Mouse (Mus musculus): ENCODE results near the gene Mrpl49.

Mrpl49 gene

GRCm38 (mm10) chr19:6037695-6038094 lies 19.9 kb downstream of the Mrpl49 start:
- DNase-seq (ENCODE audit: low spot score in 2 of 2): no peak

GRCm38 (mm10) chr19:6035966-6036585 lies 21.5 kb downstream of the Mrpl49 start:
- no peak for DNase-seq (ENCODE audit: low spot score in 2 of 2)

- DNase-seq (ENCODE audit: low spot score in 2 of 2): no peak
Measured at GRCm38 (mm10) chr19:6030520-6031280, 26.9 kb downstream of the Mrpl49 start.

- DNase-seq (ENCODE audit: low spot score in 2 of 2): no peak
Measured at GRCm38 (mm10) chr19:6029426-6029825, 28.2 kb downstream of the Mrpl49 start.

GRCm38 (mm10) chr19:6028991-6029390 lies 28.6 kb downstream of the Mrpl49 start:
- no peak for DNase-seq (ENCODE audit: low spot score in 2 of 2)

DNA sequence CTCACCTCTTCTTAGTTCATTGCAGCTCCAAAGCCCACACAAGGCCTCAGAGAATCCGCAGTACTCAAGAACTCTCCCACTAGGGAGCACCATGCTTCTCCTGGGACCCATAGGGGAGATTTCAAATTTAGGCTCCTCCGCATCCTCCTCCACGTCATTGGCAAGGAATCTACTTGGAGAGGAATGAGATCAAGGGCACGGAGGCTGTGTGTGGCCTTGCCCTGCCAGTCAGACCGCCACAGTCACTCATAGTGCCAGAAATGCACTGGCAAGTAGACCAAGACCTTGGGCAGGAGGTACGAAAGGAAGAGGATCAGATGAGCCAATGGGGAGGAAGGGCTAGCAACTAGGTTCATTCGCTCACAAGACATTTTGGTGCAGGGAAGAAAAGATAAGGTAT lies 33.7 kb downstream of the Mrpl49 start:
- no peak for DNase-seq (ENCODE audit: low spot score in 2 of 2)

DNA sequence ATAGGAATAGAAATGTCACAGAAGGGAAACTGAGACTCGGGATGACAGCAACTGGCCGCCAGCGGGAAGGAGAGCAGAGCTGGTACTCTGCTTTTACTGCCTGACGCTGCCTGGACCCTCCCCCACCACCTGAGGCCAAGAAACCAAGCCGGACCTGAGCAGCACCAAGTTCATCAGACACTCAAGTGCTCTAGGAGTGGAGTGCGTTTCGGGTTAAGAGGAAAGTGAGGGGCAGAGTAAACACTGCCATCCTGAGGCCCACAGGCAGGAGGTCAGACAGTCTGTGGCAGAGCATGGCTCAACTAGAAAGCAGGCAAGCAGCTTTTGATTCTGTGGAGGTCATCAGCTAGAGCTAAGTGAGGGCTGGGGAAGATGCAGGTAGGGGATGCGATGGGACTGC lies 34.5 kb downstream of the Mrpl49 start:
- no peak for DNase-seq (ENCODE audit: low spot score in 2 of 2)

- DNase-seq (ENCODE audit: low spot score in 2 of 2): no peak
Measured at GRCm38 (mm10) chr19:6020276-6020675, 37.3 kb downstream of the Mrpl49 start.

DNA sequence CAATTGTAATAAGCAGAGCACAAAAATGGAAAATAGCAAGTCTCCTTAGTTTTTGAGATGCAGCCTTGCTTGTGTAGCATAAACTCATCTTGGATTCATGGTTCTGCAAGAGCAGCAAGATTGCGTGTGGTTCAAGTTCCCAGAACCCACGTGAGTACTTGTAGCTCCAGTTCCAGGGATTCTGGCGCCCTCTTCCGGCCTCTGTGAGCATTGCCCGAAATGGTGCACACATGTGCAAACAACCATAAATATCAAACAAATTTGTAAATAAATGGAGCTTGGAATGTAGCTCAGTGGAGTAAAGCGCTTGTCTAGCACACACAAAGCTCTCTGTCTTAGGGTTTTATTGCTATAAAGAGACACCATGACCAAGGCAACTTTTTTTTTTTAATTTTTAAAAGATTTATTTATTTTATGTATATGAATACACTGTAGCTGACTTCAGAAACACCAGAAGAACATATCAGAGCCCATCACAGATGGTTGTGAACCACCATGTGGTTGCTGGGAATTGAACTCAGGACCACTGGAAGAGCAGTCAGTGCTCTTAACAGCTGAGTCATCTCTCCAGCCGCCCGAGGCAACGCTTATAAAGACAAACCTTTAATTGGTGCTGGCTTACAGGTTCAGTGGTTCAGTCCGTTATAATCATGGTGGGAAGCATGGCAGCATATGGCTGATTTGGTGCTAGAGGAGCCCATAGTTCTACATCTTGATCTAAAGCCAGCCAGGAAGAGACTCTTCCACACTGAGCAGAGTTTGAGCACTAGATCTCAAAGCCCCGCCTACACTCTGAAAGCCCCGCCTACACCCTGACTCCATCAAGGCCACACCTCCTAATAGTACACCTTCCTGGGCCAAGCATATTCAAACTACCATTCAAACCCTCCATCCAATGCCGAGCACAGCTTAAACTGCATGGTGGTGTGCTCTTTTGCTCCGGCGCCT lies 39.2 kb downstream of the Mrpl49 start:
- DNase-seq (ENCODE audit: low spot score in 2 of 2): peak; percentile 87 to 95

DNA sequence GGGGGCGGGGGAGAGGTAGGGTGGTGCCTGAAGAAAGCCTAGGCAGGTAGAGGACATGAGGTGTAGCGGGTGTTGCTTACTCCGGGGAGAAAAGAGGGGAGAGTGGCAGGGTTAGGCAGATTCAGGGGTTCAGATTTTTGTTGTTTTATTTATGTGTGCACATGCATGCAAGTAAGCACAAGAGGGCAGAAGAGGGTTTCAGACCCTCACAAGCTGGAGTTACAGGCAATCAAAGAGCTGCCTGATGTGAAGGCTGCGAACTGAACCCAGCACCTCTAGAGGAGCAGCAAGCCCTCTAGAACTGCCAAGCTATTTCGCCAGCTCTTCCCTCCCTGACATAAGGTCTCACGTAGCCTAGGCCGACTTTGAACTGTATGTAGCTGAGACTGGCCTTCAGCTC lies 41.1 kb downstream of the Mrpl49 start:
- no peak for DNase-seq (ENCODE audit: low spot score in 2 of 2)

GRCm38 (mm10) chr19:6015511-6016315 lies 41.9 kb downstream of the Mrpl49 start, which contains the start of gene Capn1:
Gene Capn1 (minus strand): TSS chr19:6015897.
- peak; percentile 83 for DNase-seq (ENCODE audit: low spot score in 2 of 2)

GRCm38 (mm10) chr19:6014991-6015510 lies 42.5 kb downstream of the Mrpl49 start:
- peak; percentile 75 to 77 for DNase-seq (ENCODE audit: low spot score in 2 of 2)

DNA sequence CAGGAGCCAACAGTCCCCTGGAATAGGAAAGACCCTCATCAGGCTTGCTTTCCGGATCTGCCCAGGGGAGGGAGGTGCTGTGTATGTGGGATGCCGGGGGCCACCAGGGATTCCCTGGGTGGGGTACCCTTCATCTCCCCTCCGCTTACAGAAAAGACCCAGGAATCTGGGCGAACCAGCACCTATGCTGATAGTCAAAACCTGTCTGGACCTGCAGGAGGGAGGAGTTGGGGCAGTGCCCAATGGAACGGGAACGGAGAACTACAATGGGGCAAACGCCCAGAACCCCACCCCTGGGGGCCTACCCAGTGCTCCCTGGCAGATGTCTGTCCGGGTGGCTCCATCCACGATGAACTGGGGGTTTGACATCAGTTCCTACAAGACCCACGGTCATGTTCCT lies 43.9 kb downstream of the Mrpl49 start:
- no peak for DNase-seq (ENCODE audit: low spot score in 2 of 2)

DNA sequence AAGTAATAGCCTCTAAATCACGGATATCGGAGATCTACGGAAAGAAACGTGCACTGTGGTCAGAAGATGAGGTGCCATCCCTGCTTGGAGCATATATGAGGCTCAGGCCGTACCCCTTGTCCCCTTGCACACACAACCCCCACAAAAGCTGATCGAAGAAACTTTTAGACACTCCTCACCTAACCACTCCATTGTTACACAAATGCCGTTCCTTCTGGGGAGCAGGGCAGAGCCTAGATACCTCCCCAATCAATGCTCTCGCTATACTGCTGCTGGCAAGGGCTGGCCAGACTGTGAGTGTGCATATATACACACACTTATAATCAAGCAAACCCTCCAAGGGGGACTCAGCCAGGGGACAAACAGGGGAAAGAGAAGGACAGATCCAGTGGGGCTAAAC lies 48.4 kb downstream of the Mrpl49 start:
- no peak for DNase-seq (ENCODE audit: low spot score in 2 of 2)

- DNase-seq (ENCODE audit: low spot score in 2 of 2): no peak
Measured at GRCm38 (mm10) chr19:6007013-6007412, 50.6 kb downstream of the Mrpl49 start.

DNA sequence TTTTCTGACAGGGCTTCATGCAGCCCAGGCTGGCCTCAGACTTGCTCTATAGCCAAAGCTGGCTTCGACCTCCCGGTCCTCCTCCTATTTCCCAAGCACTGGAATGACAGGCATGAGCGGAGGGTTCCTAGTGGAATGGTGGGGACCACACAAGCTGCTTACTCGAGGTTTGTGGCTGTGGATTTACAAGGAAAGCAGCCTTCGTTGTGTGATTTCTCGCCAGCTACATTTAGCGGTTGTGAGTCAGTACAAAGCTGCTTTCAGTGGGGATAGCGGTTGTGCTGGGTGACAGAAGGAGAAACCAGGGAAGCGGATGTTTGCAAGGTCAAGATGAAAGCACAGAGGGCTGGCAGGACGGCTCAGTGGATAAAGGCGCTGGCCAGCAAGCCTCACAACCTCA lies 52.0 kb downstream of the Mrpl49 start:
- DNase-seq (ENCODE audit: low spot score in 2 of 2): no peak
